Mouse (Mus musculus) CH12.LX (cell line): ENCODE results near the gene Cfap97d2.

Source experiments
- CTCF ChIP-seq, 2 experiments: IDR thresholded peaks in 1 of 2; conservative IDR thresholded peaks in 1 of 2; 2 replicates each; pipeline ENCODE4 v1.5.1; 2011 to 2012; ENCODE audit warnings: low read depth in 2 of 2, low read length in 2 of 2, improper control_type of control experiment in 1 of 2, inconsistent platforms in 1 of 2, mild to moderate bottlenecking in 1 of 2, moderate library complexity in 1 of 2
- ETS1 ChIP-seq: conservative IDR thresholded peaks from 2 replicates; pipeline ENCODE4 v1.6.1; 2012; ENCODE audit warnings: low read depth, mild to moderate bottlenecking, inconsistent platforms, low read length, improper control_type of control experiment, moderate library complexity
- MAX ChIP-seq: IDR thresholded peaks from 2 replicates; pipeline ENCODE4 v1.6.1; 2011; ENCODE audit warnings: low read length, improper control_type of control experiment
- NELFE ChIP-seq: IDR thresholded peaks from 2 replicates; pipeline ENCODE4 v1.6.1; 2011; ENCODE audit warnings: low read depth, low read length, improper control_type of control experiment
- RAD21 ChIP-seq: IDR thresholded peaks from 2 replicates; pipeline ENCODE4 v1.6.1; 2011; ENCODE audit warnings: low read depth, mild to moderate bottlenecking, low read length, improper control_type of control experiment, moderate library complexity
- SIN3A ChIP-seq: IDR thresholded peaks from 2 replicates; pipeline ENCODE4 v1.6.1; 2012; ENCODE audit warnings: low read length, improper control_type of control experiment, inconsistent platforms
- TCF12 ChIP-seq: IDR thresholded peaks from 2 replicates; pipeline ENCODE4 v1.6.1; 2014; ENCODE audit warnings: low read depth, mild to moderate bottlenecking, inconsistent platforms, low read length, improper control_type of control experiment
- USF2 ChIP-seq: conservative IDR thresholded peaks from 2 replicates; pipeline ENCODE4 v1.6.1; 2011; ENCODE audit warnings: low read depth, low read length, improper control_type of control experiment
- ZMIZ1 ChIP-seq: IDR thresholded peaks from 2 replicates; pipeline ENCODE4 v1.6.1; 2012; ENCODE audit warnings: low read depth, mild to moderate bottlenecking, inconsistent platforms, low read length, improper control_type of control experiment

DNA sequence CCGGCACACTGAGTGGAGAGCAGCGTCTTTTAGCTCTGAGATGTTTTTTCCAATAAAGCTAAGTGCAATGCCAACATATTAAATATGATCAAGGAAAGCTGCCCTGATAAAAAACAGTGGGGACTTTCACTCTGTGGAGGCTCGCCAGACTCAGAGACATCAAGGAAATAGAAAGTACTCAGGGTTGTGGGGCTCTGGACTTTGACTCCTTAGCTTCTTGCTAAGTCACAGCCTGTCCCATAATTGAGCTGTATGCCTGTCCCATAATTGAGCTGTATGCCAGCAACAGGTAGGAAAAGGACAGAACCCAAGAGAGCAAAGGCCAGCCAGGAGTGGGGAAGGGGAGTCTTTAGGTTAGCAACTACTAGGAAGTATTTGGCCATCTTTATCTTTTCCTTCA lies 7.4 kb upstream of the Cfap97d2 start:
- TF ChIP-seq RAD21 (no peak), ZMIZ1 (no peak), ETS1 (no peak), TCF12 (no peak), MAX (no peak), CTCF (conservative IDR thresholded peaks at IDR 0.05 in 1 of 2, IDR thresholded peaks at IDR 0.05 in 1 of 2; ENCODE audit: low read depth in 2 of 2, low read length in 2 of 2) (no peak), NELFE (no peak), USF2 (no peak), SIN3A (no peak)
